Mouse (Mus musculus) thymus, postnatal 0 days (tissue): ENCODE measurements around the gene Ropn1. TPM values are rescaled to one million over a fixed set of nuclear protein-coding genes. Genes with fewer than 3 reads are reported as not detected.
"Not testable (repeated sequence)": the region's sequence is repeated elsewhere in the genome, so short reads cannot be mapped to it uniquely, and the experiment has no call there.

ENCODE experiments used
- DNase-seq: peaks from one replicate; pipeline ENCODE4 v3.0.0-alpha.2; 2015; ENCODE audit warnings: low spot score
- polyA plus RNA-seq: library from polyadenylated mRNA; unstranded; fragments of >200 nt; fragmentation: Nextera tagmentation; extraction: Ambion mirVana; gene quantifications from 2 replicates; pipeline ENCODE4 v1.2.1, GENCODE M21; 2015

Gene Ropn1
- not detected in 2 replicates for polyA plus RNA-seq

DNA sequence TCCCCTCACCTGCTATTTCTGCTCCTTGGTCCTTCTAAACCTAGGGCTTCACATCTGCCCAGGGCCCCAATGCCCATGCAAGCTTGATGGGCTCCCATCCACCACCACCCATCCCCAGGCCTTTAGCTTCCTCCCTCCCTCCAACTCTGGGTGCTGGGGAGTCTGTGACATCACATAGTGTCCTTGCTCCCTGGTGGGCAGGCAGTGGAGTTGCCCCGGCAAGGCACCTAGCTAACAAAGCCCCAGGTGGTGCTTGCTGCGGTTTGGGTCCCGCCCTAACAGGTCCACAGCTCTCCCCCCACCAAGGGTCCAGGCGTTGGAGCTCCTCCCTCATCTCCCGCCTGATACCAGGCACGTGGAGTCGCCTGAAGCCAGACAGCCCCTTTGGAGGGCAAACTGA, at the start of gene Ropn1:
TSS of gene Ropn1 (plus strand) at position 301 of the 400 bp plus-strand sequence.
- DNase-seq, result no peak

DNA sequence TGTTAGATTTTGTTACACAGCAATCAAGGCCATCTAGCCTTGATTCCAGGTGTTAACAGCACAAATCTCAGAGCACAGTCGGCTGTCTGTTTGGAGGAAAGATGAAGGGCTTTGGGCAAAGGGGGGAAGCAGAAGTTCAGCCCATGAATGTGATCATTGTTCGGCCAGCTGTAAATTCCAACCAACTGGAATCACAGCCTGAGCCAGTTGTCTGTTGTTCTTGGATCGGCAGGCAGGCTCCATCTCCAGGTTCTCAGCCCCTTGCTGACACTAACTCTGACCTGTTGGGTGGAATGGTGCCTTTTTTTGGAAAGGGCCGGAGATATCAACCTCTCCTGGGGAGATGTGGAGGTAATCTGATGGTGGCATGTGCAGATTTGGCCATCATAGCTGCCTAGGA, 47.8 kb upstream of the Ropn1 start:
- no peak for DNase-seq

GRCm38 (mm10) chr16:34603076-34603475, 46.6 kb upstream of the Ropn1 start:
- DNase-seq, result no peak

- DNase-seq, result no peak
Measured at GRCm38 (mm10) chr16:34603854-34604253, 45.9 kb upstream of the Ropn1 start.

DNA sequence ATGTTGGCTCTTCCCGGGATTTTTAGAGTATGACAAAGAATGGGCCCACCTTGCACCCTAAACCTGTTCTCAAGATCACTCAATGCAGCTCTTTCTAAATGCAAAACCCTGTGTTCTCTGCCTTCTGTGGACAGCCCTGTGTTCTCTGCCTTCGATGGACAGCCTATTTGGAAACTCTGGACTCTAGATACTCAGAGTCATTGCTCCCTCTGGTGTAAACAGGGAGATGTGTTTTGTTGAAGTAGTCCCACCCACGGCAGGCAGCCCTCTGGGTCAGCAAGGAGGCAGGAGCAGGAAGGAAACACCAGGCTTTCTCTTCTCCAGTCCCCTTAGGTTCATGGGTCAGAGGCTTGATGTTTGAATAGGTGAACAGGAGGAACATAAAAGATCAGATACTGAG, 44.0 kb upstream of the Ropn1 start:
- no peak for DNase-seq

DNA sequence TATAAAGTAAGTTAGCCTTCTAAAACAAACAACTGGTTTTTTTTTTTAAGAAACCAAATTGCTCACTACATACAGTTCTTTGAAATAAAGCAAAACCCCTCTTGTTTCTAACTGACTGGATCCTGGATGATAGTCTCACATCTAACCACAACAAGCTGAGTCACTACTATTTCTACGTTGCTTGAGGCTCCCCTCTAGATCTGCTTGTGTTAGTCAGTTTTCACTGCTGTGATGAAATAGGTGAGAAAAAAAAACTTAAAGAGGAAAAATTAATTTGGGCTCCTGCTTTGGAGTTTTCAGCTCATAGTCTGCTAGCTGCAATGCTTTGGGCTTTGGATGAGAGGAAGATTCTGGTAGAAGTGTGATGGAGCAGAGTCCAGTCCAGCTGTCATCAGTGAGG, 39.6 kb upstream of the Ropn1 start:
- DNase-seq, result no peak

- no peak for DNase-seq
Measured at GRCm38 (mm10) chr16:34614021-34614420, 35.7 kb upstream of the Ropn1 start.

GRCm38 (mm10) chr16:34627591-34627990, 22.1 kb upstream of the Ropn1 start:
- DNase-seq, result no peak

DNA sequence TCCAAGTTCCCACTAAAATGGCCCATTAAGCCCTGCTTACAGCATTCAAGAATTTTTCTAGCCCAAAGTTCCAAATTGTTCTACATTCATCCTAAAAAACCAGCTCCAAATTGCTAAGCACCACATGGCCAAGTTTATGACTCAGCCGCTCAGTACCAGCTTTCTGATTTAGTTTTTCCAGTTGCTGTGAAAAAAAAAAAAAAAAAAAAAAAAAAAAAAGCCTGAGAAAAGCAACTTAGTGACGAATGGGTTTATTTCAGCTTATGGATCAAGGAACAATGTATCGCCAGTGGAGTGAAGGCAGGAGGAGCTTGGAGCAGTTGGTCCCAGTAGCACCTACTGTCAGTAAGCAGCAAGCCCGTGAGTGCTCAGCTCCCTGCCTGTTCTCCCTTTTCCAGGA, 21.3 kb upstream of the Ropn1 start:
- DNase-seq, result no peak

- no peak for DNase-seq
Measured at GRCm38 (mm10) chr16:34635557-34635956, 14.2 kb upstream of the Ropn1 start.

DNA sequence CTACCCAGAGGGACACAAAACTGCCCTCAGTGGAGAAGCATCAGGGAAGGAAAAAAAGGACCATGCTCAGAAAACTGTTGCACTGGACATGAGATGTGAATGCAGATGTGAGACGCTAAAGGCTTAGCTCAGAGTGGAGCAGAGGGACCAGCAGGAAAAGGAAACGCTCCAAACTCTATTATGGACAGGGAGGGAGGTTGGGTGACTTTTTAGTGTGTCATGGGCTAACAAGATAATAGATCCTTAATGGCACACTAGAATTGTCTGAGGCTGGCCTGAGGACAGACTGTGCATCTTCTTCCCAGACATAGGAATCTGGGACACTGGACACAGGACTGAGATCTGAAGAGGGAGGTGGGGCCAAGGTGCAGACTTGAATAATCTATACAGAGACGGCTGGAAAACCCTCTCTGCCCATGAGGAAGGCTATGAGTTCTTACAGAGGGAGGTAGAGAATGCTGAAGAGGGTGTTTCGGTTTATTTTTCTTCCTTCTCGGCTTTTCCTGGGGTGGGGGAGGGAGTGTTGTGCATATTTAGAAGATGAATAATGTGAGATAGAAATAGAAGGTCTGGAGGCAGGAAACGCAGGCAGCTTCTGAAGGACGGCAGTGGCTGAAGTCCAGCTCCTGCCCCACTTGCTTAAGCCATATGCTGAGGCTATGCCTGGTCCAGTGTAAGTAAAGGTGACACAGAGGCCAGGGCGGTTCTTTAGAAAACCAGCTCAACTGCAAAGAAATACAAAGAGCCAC, 6.0 kb upstream of the Ropn1 start:
- DNase-seq, result no peak

DNA sequence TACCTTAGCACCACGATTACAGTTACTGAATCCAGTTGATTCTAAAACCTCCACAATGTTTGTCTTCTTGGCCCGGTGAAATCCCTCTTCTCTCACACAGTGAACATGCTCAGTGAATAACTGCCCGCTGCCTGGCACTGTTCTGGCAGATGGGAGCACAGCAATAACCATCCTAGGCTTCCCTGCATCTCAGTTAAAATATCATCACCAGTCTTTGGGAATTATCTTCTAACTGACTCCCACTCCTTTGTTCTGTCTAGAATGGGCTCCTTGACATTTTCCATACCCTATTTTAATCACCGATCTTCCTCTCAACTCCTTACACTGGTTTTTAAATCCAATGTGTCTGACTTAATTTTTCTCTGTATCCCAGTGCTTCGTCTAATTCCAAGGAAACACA, 3.3 kb downstream of the Ropn1 start:
- DNase-seq, result no peak

DNA sequence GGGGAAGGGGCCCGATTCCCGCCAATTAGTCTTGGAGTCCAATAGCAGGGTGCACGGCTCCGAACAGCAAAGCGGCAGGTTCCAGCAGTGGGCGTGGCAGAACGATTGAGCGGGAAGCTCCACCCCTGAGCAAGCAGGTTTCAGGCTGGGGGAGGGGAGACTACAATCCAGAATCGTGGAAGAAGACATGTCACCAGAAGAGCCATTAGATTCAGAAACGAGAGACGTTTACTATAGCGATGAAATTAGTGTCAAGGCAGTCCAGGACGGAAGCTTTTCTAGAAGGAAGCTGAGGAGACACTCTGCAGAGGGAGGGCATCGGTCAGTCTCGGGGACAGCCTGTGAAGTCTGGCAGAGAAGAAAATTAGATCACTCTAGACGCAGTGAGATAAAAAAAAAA, 7.8 kb downstream of the Ropn1 start:
- DNase-seq, result not testable (repeated sequence)

GRCm38 (mm10) chr16:34657983-34658382, 8.3 kb downstream of the Ropn1 start:
- DNase-seq, result no peak

DNA sequence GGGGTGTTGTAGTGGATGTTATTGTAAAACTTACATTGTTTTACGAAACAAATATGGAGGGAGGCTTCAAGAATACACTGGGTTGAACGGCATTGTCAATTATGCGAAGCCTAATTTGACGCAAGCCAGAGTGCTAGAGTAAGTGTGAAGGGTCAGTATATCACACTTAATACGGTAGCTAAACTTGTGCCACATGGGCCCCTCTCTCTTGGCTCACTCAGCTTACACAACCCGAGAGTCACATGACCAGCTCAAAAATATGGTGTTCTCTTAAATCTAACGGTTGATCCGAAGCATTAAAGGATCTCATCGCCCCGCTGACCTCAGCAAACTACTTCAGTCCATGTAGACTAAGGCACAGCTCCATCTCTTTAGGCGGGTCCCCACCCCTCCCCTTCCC, 8.7 kb downstream of the Ropn1 start:
- DNase-seq, result no peak

DNA sequence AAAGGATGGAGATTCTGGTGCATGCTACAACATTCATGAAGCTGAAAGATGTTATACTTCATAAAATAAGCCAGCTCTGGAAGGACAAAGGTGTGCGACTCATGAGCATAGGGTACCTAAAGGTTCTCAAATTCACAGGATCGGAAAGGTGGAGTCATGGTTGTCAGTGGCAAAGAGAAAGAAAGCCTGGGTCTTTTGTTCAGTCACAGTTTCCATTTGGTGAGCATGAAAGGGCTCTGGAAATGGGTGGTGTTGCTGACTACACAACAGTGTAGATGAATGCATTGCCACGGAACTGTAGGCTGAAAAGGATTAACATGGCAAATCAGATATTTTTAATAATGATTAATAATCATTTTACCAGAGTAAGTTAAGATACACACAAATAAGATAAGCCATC, 14.8 kb downstream of the Ropn1 start:
- no peak for DNase-seq

DNA sequence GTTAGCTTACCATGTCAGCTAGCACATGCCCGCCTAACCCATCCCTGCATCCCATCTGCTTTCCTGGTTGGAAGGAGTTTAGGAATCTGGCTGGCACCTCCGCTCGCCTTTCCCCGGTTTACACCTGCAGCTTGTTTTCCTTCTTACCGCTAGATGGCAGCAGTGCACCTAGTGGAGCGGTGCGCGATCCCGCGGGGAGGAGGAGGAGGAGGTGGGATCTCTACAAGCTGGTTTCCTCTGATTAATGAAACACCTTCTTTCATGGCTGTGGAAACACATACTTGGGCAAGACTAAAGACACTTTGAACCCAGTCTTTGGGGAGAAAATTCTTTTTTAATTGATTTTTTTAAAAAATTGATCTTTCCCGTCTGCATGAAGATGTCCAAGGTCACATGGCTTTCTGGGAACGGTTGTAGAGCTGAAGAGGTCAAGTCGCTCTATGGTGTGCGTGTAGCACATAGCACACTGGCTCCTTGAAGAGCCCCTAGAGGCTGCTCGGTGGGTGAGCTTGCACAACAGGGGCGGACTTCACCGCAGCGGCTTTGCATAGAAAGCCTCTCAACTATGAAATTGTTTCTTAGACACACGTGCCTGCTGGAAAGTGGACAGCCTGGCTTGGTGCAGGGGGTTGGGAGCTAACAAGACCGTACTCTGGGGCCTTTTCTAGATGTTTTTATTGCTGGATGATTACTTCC, 17.5 kb downstream of the Ropn1 start:
- DNase-seq, result peak; percentile 74

DNA sequence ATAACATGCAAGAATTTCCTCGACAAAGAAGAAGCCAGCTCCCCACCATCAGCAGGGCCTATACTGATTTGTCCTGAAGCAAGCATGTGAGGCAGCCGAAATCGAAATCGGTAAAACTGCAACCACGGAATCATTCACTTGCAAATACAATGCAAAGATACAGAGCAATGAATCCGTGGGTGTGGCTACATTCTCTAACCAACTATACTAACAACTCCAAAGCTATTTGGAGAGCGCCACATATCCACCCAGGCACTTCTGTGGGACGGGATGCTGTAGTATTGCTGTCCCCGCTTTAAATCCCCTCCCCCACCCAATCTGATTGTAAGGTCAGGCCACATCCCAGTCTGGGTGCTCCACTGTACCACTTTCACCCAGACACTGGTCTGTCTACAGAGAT, 18.6 kb downstream of the Ropn1 start:
- no peak for DNase-seq

DNA sequence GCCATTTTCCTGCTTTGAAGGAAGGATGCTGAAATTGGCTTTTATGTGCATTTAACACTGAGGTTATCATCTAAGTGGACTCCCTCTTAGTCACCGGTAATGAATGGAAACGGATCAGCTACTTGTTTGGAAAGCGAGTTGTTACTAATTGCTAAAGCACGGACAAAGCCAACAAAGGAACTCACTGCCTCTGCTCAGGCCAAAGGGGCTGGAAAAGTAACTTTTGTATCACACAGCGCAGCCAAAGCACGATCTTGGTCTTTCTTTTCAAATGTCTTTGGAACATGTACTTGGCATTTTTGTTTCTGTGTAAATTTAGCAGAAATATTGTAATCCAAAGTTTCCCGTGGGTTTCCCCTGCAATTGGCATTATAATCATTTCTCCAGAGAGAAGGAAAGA, 22.2 kb downstream of the Ropn1 start:
- no peak for DNase-seq

DNA sequence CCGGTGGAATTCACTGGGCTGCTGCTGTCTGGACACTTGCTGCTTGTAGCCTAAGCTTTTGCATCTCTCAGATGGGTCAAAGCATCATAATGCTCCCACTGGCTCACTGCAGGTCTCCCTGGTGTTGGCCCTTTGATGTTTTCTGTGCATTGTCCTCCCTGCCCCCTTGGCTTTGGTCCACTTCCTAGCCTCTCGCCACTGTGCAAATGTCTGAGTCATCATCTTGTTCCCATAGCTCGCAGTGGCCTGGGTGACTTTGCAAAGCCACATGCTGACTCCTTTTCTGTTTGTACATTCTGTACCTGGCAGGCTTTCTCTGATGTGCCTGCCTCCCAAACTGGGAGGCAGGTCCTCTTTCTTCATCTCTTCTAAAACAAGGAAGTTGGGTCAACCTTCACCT, 23.1 kb downstream of the Ropn1 start:
- no peak for DNase-seq

DNA sequence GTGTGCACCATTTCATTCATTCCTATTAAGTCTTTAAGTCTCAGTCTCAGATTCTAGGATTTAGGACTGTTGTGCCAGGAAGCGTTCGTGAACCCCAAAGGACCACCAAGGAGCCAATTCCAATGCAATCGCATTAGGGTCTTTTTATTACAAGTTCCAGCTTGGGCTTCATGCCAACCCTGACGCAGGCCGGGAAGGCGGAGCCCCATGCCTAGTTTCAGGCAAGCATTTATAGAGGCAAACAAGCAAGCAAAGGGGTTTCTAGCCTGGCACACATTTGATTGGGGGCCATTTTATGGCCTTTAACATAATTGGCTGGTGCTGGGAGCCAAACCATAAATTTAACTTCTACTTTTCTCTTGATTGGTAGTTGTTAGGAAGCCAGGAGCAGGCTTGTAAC, 24.6 kb downstream of the Ropn1 start:
- DNase-seq, result no peak

- DNase-seq, result no peak
Measured at GRCm38 (mm10) chr16:34681823-34682222, 32.1 kb downstream of the Ropn1 start.

- no peak for DNase-seq
Measured at GRCm38 (mm10) chr16:34689879-34690278, 40.2 kb downstream of the Ropn1 start.
